Mouse (Mus musculus): ENCODE results near the gene Cd72.

GRCm38 (mm10) chr4:43398014-43398413, 56.4 kb downstream of the Cd72 start:
- TF ChIP-seq CTCF (conservative IDR thresholded peaks at IDR 0.05; ENCODE audit: insufficient read depth, insufficient read length, low read depth, low read length) (no peak), POLR2A (IDR thresholded peaks at IDR 0.05; ENCODE audit: low read depth, low read length) (no peak)
